Mouse (Mus musculus): ENCODE data around the gene Sit1.

- TF ChIP-seq CTCF (IDR thresholded peaks at IDR 0.05; ENCODE audit: low read depth, low read length) (peak; percentile 53), POLR2A (IDR thresholded peaks at IDR 0.05; ENCODE audit: insufficient read depth, low read length) (no peak), EP300 (IDR thresholded peaks at IDR 0.05; ENCODE audit: insufficient read depth, low read depth, low read length) (no peak)
These were observed 4.4 kb downstream of the Sit1 start for GRCm38 (mm10) chr4:43478906-43479832.
